ENCODE assay signal across 26 mouse cellular contexts in the genomic region with DNA sequence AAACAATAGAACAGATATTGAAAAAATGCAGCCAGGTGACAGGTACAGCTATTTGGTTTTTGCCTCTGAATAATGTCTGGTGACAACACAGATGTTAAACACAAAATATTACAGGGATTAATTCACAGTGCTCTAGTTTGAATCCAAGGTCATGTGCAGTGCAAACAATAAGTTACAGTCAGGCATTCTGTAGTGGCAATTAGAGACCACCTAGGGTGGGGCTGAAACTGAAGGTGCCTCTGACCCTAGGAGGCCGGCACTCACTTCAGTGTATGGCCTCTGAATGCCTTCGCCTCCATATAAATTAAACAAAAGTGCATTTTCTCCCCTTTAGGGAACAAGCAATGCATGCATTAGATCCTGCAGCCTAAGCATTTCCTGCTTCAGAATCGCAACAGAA.
DNase-seq lines count a peak whose midpoint lies in the region; ATAC-seq and TF ChIP-seq lines count a peak whose summit lies in the region.
"Had no signal": no experiment of that assay in that cellular context is flagged by ENCODE, and none has a peak within 500 bp of the region (broad histone marks: within the 10 kb centered on the region; RNA-seq: fewer than 3 reads in every experiment).

No protein-coding gene starts in this region.

- H3K9ac ChIP-seq in forebrain, embryonic 11.5 days (ENCODE audit: low read length): no peak overlapping the region
- H3K9ac ChIP-seq in forebrain, postnatal 0 days: no peak overlapping the region
- H3K9ac ChIP-seq in kidney, embryonic 16.5 days (replicated peaks; ENCODE audit: low read length): no peak overlapping the region
- no peak overlapping the region for H3K9ac ChIP-seq in neural tube, embryonic 12.5 days
- H3K9ac ChIP-seq: embryonic facial prominence, embryonic 12.5 days; forebrain, embryonic 12.5 days had no signal

- no peak for TF ChIP-seq CTCF in forebrain, postnatal 0 days (IDR thresholded peaks at IDR 0.05; ENCODE audit: low read depth)

- no peak overlapping the region for H3K4me2 ChIP-seq in forebrain, embryonic 11.5 days (ENCODE audit: low read depth, low read length, severe bottlenecking)
- H3K4me2 ChIP-seq in forebrain, postnatal 0 days (ENCODE audit: low read depth): no peak overlapping the region
- H3K4me2 ChIP-seq in kidney, embryonic 16.5 days (replicated peaks; ENCODE audit: low read depth, low read length): no peak overlapping the region
- no peak overlapping the region for H3K4me2 ChIP-seq in neural tube, embryonic 12.5 days (replicated peaks)
- H3K4me2 ChIP-seq: embryonic facial prominence, embryonic 12.5 days; forebrain, embryonic 12.5 days had no signal

- no peaks in the 10 kb centered on the region for H3K36me3 ChIP-seq in forebrain, embryonic 11.5 days (ENCODE audit: control insufficient read depth, insufficient read depth, low read length)
- no peaks in the 10 kb centered on the region for H3K36me3 ChIP-seq in forebrain, postnatal 0 days (ENCODE audit: insufficient read depth)
- no peaks in the 10 kb centered on the region for H3K36me3 ChIP-seq in kidney, embryonic 16.5 days (ENCODE audit: insufficient read depth, low read length)
- H3K36me3 ChIP-seq in neural tube, embryonic 12.5 days: no peaks in the 10 kb centered on the region
- H3K36me3 ChIP-seq: embryonic facial prominence, embryonic 10.5 days; embryonic facial prominence, embryonic 12.5 days; forebrain, embryonic 12.5 days; G1E had no signal

- DNase-seq in forebrain, embryonic 11.5 days (ENCODE audit: low spot score): no peak
- DNase-seq in forebrain, postnatal 0 days: no peak
- DNase-seq in kidney, adult 9 months: no peak
- DNase-seq in neural tube, embryonic 10.5 days (ENCODE audit: extremely low spot score, low spot score): no peak
- DNase-seq in retina, embryonic 14.5 days (ENCODE audit: low spot score): peak; percentile 20
- no peak for DNase-seq in retina, postnatal 1 day
- DNase-seq: adrenal gland, adult 8-10 months; adrenal gland, postnatal 14 days; adrenal gland, postnatal 36 days; B cell, adult 2 months; cerebellum, adult 11-12 months; cerebellum, adult 2 months; cerebellum, adult 9-10 months; cerebellum, postnatal 10 days; cerebellum, postnatal 25 days had no signal

- H3K9me3 ChIP-seq in forebrain, embryonic 11.5 days (ENCODE audit: control insufficient read depth, low read length): no peaks in the 10 kb centered on the region
- H3K9me3 ChIP-seq in forebrain, postnatal 0 days (ENCODE audit: low read length): no peaks in the 10 kb centered on the region
- no peaks in the 10 kb centered on the region for H3K9me3 ChIP-seq in kidney, embryonic 16.5 days (ENCODE audit: low read length)
- no peaks in the 10 kb centered on the region for H3K9me3 ChIP-seq in neural tube, embryonic 12.5 days
- H3K9me3 ChIP-seq: embryonic facial prominence, embryonic 10.5 days; embryonic facial prominence, embryonic 12.5 days; forebrain, embryonic 12.5 days; G1E had no signal

- peak; percentile 60 for ATAC-seq in forebrain, embryonic 11.5 days (replicated peaks; ENCODE audit: low FRiP score)
- ATAC-seq in forebrain, postnatal 0 days: no peak
- ATAC-seq in kidney, embryonic 16.5 days (ENCODE audit: low FRiP score, low TSS enrichment): no peak
- ATAC-seq in neural tube, embryonic 12.5 days (ENCODE audit: low FRiP score, low read depth): peak; percentile 56; the same call in 1 of the 2 replicates
- ATAC-seq: activated CD4-positive, CD25-positive, alpha-beta regulatory T cell, adult 4 months; CD4-positive, CD25-positive, alpha-beta regulatory T cell, adult 4 months; forebrain, embryonic 14.5 days; Patski had no signal

- WGBS in forebrain, embryonic 11.5 days: 46% methylated on average over 3 of the region's 3 CpGs
- WGBS in forebrain, postnatal 0 days: 40% methylated on average over 3 of the region's 3 CpGs
- WGBS in kidney, embryonic 16.5 days: 34% methylated on average over 3 of the region's 3 CpGs
- 46% methylated on average over 3 of the region's 3 CpGs for WGBS in neural tube, embryonic 12.5 days

- H3K27ac ChIP-seq in forebrain, embryonic 11.5 days (ENCODE audit: low read depth, low read length): no peak overlapping the region
- no peak overlapping the region for H3K27ac ChIP-seq in forebrain, postnatal 0 days (ENCODE audit: low read depth, low read length)
- H3K27ac ChIP-seq in kidney, embryonic 16.5 days (ENCODE audit: low read length): peak overlapping the region; percentile 61; the same call in 1 of the 2 replicates
- H3K27ac ChIP-seq in neural tube, embryonic 12.5 days: no peak overlapping the region
- H3K27ac ChIP-seq: embryonic facial prominence, embryonic 10.5 days; embryonic facial prominence, embryonic 12.5 days; forebrain, embryonic 12.5 days had no signal

- H3K4me1 ChIP-seq in forebrain, embryonic 11.5 days (replicated peaks; ENCODE audit: control insufficient read depth, insufficient read depth, low read length): no peaks in the 10 kb centered on the region
- H3K4me1 ChIP-seq in forebrain, postnatal 0 days (ENCODE audit: insufficient read depth): no peaks in the 10 kb centered on the region
- peaks cover 4% of the 10 kb centered on the region; the same call in 1 of the 2 replicates for H3K4me1 ChIP-seq in kidney, embryonic 16.5 days (ENCODE audit: insufficient read depth, low read length)
- 0 out of 2 replicates have a peak, but pooled peaks cover 2% of the 10 kb centered on the region for H3K4me1 ChIP-seq in neural tube, embryonic 12.5 days
- H3K4me1 ChIP-seq: embryonic facial prominence, embryonic 10.5 days; embryonic facial prominence, embryonic 12.5 days; forebrain, embryonic 12.5 days had no signal

- H3K27me3 ChIP-seq in forebrain, embryonic 11.5 days (ENCODE audit: control insufficient read depth, insufficient read depth, low read length): no peaks in the 10 kb centered on the region
- H3K27me3 ChIP-seq in forebrain, postnatal 0 days (ENCODE audit: insufficient read depth, low read length): no peaks in the 10 kb centered on the region
- H3K27me3 ChIP-seq in kidney, embryonic 16.5 days (ENCODE audit: insufficient read depth, low read length): no peaks in the 10 kb centered on the region
- no peaks in the 10 kb centered on the region for H3K27me3 ChIP-seq in neural tube, embryonic 12.5 days (replicated peaks)
- H3K27me3 ChIP-seq: CH12.LX; embryonic facial prominence, embryonic 12.5 days; forebrain, embryonic 12.5 days; Patski had no signal

- no peak overlapping the region for H3K4me3 ChIP-seq in forebrain, embryonic 11.5 days (ENCODE audit: low read depth, low read length)
- no peak overlapping the region for H3K4me3 ChIP-seq in forebrain, postnatal 0 days (ENCODE audit: low read depth, low read length)
- H3K4me3 ChIP-seq in kidney, embryonic 16.5 days (ENCODE audit: low read length): no peak overlapping the region
- H3K4me3 ChIP-seq in neural tube, embryonic 12.5 days: no peak overlapping the region
- H3K4me3 ChIP-seq: embryonic facial prominence, embryonic 10.5 days; embryonic facial prominence, embryonic 12.5 days; forebrain, embryonic 12.5 days had no signal

Comparison
In these comparisons a context has a peak if more than half of its experiments do, and no peak if none do; other contexts are left out.
1. ATAC-seq: peak in forebrain, embryonic 11.5 days (single experiment) and neural tube, embryonic 12.5 days (single experiment); none in forebrain, postnatal 0 days (single experiment) and kidney, embryonic 16.5 days (single experiment).